In genomic region chr10:61451463-61451930, GRCm38 (mm10) we compare ENCODE assay signal across 7 mouse cellular contexts. TPM values are rescaled to one million over a fixed set of nuclear protein-coding genes. Genes with fewer than 3 reads are reported as not detected.
DNase-seq lines count a peak whose midpoint lies in the region; ATAC-seq and TF ChIP-seq lines count a peak whose summit lies in the region.

No protein-coding gene starts in this region.

- TF ChIP-seq CTCF in forebrain, postnatal 0 days (IDR thresholded peaks at IDR 0.05; ENCODE audit: low read depth): no peak

- H3K4me1 ChIP-seq in forebrain, postnatal 0 days (ENCODE audit: insufficient read depth): peaks cover 20% of the 10 kb centered on the region
- peaks cover 31% of the 10 kb centered on the region for H3K4me1 ChIP-seq in intestine, embryonic 16.5 days (ENCODE audit: control insufficient read depth, insufficient read depth, low read length)
- peaks cover 45% of the 10 kb centered on the region for H3K4me1 ChIP-seq in neural tube, embryonic 12.5 days

- DNase-seq in ES-CJ7 (ENCODE audit: low read depth, low spot score): peak; percentile 48
- DNase-seq in adrenal gland, postnatal 10 days: peak; percentile 74
- no peak for DNase-seq in forebrain, postnatal 0 days
- DNase-seq in lung, adult 18-20 months: peak; percentile 40 to 46
- DNase-seq in right cerebral cortex, adult 18-20 months: no peak

- H3K27me3 ChIP-seq in forebrain, postnatal 0 days (ENCODE audit: insufficient read depth, low read length): no peaks in the 10 kb centered on the region
- H3K27me3 ChIP-seq in intestine, embryonic 16.5 days (replicated peaks; ENCODE audit: control insufficient read depth, insufficient read depth, low read length): no peaks in the 10 kb centered on the region
- H3K27me3 ChIP-seq in neural tube, embryonic 12.5 days (replicated peaks): no peaks in the 10 kb centered on the region

- peaks cover 6% of the 10 kb centered on the region; the same call in 1 of the 2 replicates for H3K36me3 ChIP-seq in forebrain, postnatal 0 days (ENCODE audit: insufficient read depth)
- H3K36me3 ChIP-seq in intestine, embryonic 16.5 days (ENCODE audit: control insufficient read depth, insufficient read depth, low read length): no peaks in the 10 kb centered on the region
- peaks cover 5% of the 10 kb centered on the region for H3K36me3 ChIP-seq in neural tube, embryonic 12.5 days

- H3K4me2 ChIP-seq in forebrain, postnatal 0 days (ENCODE audit: low read depth): peak overlapping the region; percentile 75
- H3K4me2 ChIP-seq in intestine, embryonic 16.5 days (ENCODE audit: low read depth, low read length): peak overlapping the region; percentile 84
- H3K4me2 ChIP-seq in neural tube, embryonic 12.5 days (replicated peaks): peak overlapping the region; percentile 75

- 6% methylated on average over 8 of the region's 8 CpGs for WGBS in forebrain, postnatal 0 days
- WGBS in intestine, embryonic 16.5 days: 2% methylated on average over 8 of the region's 8 CpGs
- 8% methylated on average over 8 of the region's 8 CpGs for WGBS in neural tube, embryonic 12.5 days

- peak overlapping the region; percentile 82 for H3K27ac ChIP-seq in forebrain, postnatal 0 days (ENCODE audit: low read depth, low read length)
- peak overlapping the region; percentile 78 for H3K27ac ChIP-seq in intestine, embryonic 16.5 days (ENCODE audit: low read length)
- H3K27ac ChIP-seq in neural tube, embryonic 12.5 days: no peak overlapping the region

- H3K4me3 ChIP-seq in forebrain, postnatal 0 days (ENCODE audit: low read depth, low read length): peak overlapping the region; percentile 97
- peak overlapping the region; percentile 100 for H3K4me3 ChIP-seq in intestine, embryonic 16.5 days (ENCODE audit: low read length)
- H3K4me3 ChIP-seq in neural tube, embryonic 12.5 days: peak overlapping the region; percentile 98

- H3K9me3 ChIP-seq in forebrain, postnatal 0 days (ENCODE audit: low read length): no peaks in the 10 kb centered on the region
- no peaks in the 10 kb centered on the region for H3K9me3 ChIP-seq in intestine, embryonic 16.5 days (ENCODE audit: control insufficient read depth, low read length)
- H3K9me3 ChIP-seq in neural tube, embryonic 12.5 days: no peaks in the 10 kb centered on the region

- ATAC-seq in forebrain, postnatal 0 days: no peak
- ATAC-seq in intestine, embryonic 16.5 days: peak; percentile 30
- no peak for ATAC-seq in neural tube, embryonic 12.5 days (ENCODE audit: low FRiP score, low read depth)

- H3K9ac ChIP-seq in forebrain, postnatal 0 days: peak overlapping the region; percentile 94
- H3K9ac ChIP-seq in intestine, embryonic 16.5 days (ENCODE audit: low read depth, low read length): peak overlapping the region; percentile 96
- peak overlapping the region; percentile 92 for H3K9ac ChIP-seq in neural tube, embryonic 12.5 days

RNA-seq across cellular contexts. Expression of gene Eif4ebp2, which starts 1.0 kb away (rescaled TPM):
- 100 to 1,000 TPM; 116 to 127 TPM for total RNA-seq in adrenal gland, postnatal 10 days (2021)
- 14.6 and 18.6 TPM in 2 replicates for total RNA-seq in forebrain, postnatal 0 days (2014; rRNA removed)
- polyA plus RNA-seq in forebrain, postnatal 0 days (2015; fragmentation: Nextera tagmentation; extraction: Ambion mirVana): 42.3 and 49.1 TPM in 2 replicates
- 59.6 and 64.1 TPM in 2 replicates for polyA plus RNA-seq in intestine, embryonic 16.5 days (2015; fragmentation: Nextera tagmentation; extraction: Ambion mirVana)
- 52.0 and 64.9 TPM in 2 replicates for polyA plus RNA-seq in neural tube, embryonic 12.5 days (2016; fragmentation: Nextera tagmentation; extraction: Ambion mirVana)

RNA-seq across cellular contexts. Expression of gene Lrrc20, which starts 24.1 kb away (rescaled TPM):
- total RNA-seq in adrenal gland, postnatal 10 days (2021): 10 to 100 TPM; 10.8 to 13.6 TPM
- total RNA-seq in forebrain, postnatal 0 days (2014; rRNA removed): 16.8 and 19.5 TPM in 2 replicates
- polyA plus RNA-seq in forebrain, postnatal 0 days (2015; fragmentation: Nextera tagmentation; extraction: Ambion mirVana): 15.9 and 16.0 TPM in 2 replicates
- polyA plus RNA-seq in intestine, embryonic 16.5 days (2015; fragmentation: Nextera tagmentation; extraction: Ambion mirVana): 5.8 TPM in 2 replicates
- 12.6 and 13.2 TPM in 2 replicates for polyA plus RNA-seq in neural tube, embryonic 12.5 days (2016; fragmentation: Nextera tagmentation; extraction: Ambion mirVana)

RNA-seq across cellular contexts. Expression of gene Nodal, which starts 33.7 kb away (rescaled TPM):
- total RNA-seq in adrenal gland, postnatal 10 days (2021): under 1 TPM in 1 of 2 experiments, not detected in 1; 0.36 TPM
- 0.54 TPM in 1 of 2 replicates, not detected in the other for total RNA-seq in forebrain, postnatal 0 days (2014; rRNA removed)
- polyA plus RNA-seq in forebrain, postnatal 0 days (2015; fragmentation: Nextera tagmentation; extraction: Ambion mirVana): 0.13 and 0.16 TPM in 2 replicates
- 0.15 and 0.16 TPM in 2 replicates for polyA plus RNA-seq in intestine, embryonic 16.5 days (2015; fragmentation: Nextera tagmentation; extraction: Ambion mirVana)
- 0.13 TPM in 1 of 2 replicates, not detected in the other for polyA plus RNA-seq in neural tube, embryonic 12.5 days (2016; fragmentation: Nextera tagmentation; extraction: Ambion mirVana)

Comparison
In these comparisons a context has a peak if more than half of its experiments do, and no peak if none do; other contexts are left out.
1. DNase-seq: peak in ES-CJ7 (single experiment), adrenal gland, postnatal 10 days (single experiment) and lung, adult 18-20 months (2 of 2); none in forebrain, postnatal 0 days (single experiment) and right cerebral cortex, adult 18-20 months (single experiment).
2. Peak in every context shown above with its lines, with median percentiles within 50 percentile points of each other: H3K4me2 ChIP-seq, H3K4me3 ChIP-seq and H3K9ac ChIP-seq.